Mouse (Mus musculus) hindbrain, embryonic 13.5 days (tissue): ENCODE measurements around the gene Spata17. TPM values are rescaled to one million over a fixed set of nuclear protein-coding genes. Genes with fewer than 3 reads are reported as not detected.
"Not testable (repeated sequence)": the region's sequence is repeated elsewhere in the genome, so short reads cannot be mapped to it uniquely, and the experiment has no call there.

Source experiments
- ATAC-seq: fragments of 200-750 bp; cut with Nextera tagmentation; 2 replicates; pipeline ENCODE4 v1.8.0; 2017; ENCODE audit warnings: moderate TSS enrichment; ENCODE audit not compliant: low FRiP score
- H3K27ac ChIP-seq: fragments of 300-500 bp; sonication (generic); 2 replicates; pipeline ENCODE4 v1.5.1; 2015; ENCODE audit warnings: inconsistent platforms, mild to moderate bottlenecking, moderate library complexity
- H3K27me3 ChIP-seq: fragments of 300-500 bp; sonication (generic); 2 replicates; pipeline ENCODE4 v1.6.1; 2015; ENCODE audit warnings: mild to moderate bottlenecking, inconsistent platforms
- H3K36me3 ChIP-seq: fragments of 300-500 bp; sonication (generic); 2 replicates; pipeline ENCODE4 v1.6.1; 2015; ENCODE audit warnings: mild to moderate bottlenecking, inconsistent platforms
- H3K4me1 ChIP-seq: fragments of 300-500 bp; sonication (generic); replicated peaks from 2 replicates; pipeline ENCODE4 v1.6.1; 2015; ENCODE audit warnings: inconsistent platforms
- H3K4me2 ChIP-seq: fragments of 300-500 bp; sonication (generic); 2 replicates; pipeline ENCODE4 v1.6.1; 2015; ENCODE audit warnings: inconsistent platforms, mild to moderate bottlenecking, moderate library complexity
- H3K4me3 ChIP-seq: fragments of 300-500 bp; sonication (generic); 2 replicates; pipeline ENCODE4 v1.5.1; 2015; ENCODE audit warnings: mild to moderate bottlenecking, inconsistent platforms
- H3K9ac ChIP-seq: fragments of 300-500 bp; sonication (generic); 2 replicates; pipeline ENCODE4 v1.6.1; 2015; ENCODE audit warnings: mild to moderate bottlenecking, inconsistent platforms
- H3K9me3 ChIP-seq: fragments of 300-500 bp; sonication (generic); 2 replicates; pipeline ENCODE4 v1.6.1; 2016; ENCODE audit warnings: inconsistent platforms
- WGBS: fragments of 180-500 bp; shearing (Covaris S2); methylation state at CpG from one replicate; pipeline ENCODE4 v1.1.7; 2015; 5-methylcytosine and 5-hydroxymethylcytosine counted together
- polyA plus RNA-seq: library from polyadenylated mRNA; unstranded; fragments of >200 nt; fragmentation: Nextera tagmentation; extraction: Ambion mirVana; gene quantifications from 2 replicates; pipeline ENCODE4 v1.2.1, GENCODE M21; 2015

Spata17 gene
- polyA plus RNA-seq, 1 experiment from 2014 or later, result 3.0 TPM

DNA sequence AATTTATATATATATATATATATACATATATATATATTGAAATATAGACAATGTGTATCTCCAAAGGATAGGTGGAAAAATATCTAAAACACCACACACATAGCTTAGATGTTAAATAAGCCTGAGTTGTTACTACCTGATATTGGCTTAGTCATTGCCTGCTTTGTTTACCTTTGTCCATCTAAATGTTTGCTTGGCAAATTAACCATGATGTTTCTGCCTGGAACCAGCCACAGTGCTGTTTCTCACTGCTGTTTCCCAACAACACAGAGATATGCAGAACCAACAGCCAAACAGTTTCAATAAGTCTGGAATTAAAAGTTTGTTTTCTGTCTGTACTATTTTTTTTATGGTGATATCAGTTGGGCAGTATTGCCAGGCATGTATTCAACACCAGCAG is 59.6 kb downstream of the Spata17 start:
- no peak overlapping the region for H3K4me3 ChIP-seq
- no peak for ATAC-seq
- H3K4me1 ChIP-seq, result peaks cover 7% of the 10 kb centered on the region; the same call in 1 of the 2 replicates
- no peak overlapping the region for H3K9ac ChIP-seq
- no peak overlapping the region for H3K27ac ChIP-seq
- H3K27me3 ChIP-seq, result no peaks in the 10 kb centered on the region
- H3K36me3 ChIP-seq, result no peaks in the 10 kb centered on the region
- H3K9me3 ChIP-seq, result no peaks in the 10 kb centered on the region
- no peak overlapping the region for H3K4me2 ChIP-seq

DNA sequence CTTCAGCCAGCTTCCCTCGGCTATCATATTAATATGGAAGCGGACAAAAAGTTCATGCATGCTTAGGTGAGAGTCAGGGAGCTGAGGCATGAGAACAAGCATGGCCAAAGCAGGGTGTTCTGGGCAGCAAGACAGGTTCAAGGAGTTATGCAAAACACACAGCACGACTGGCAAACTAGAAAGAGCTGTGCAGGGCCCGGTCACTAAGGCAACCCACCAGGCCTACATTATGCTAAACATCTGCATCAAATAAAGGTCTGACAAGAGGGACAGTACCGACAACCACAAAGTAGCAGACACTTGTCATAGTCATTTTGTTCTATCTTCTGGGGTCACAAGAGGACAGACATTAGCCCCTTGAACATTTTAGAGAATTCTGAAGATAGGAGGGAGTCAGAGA is 61.6 kb downstream of the Spata17 start:
- H3K27ac ChIP-seq, result no peak overlapping the region
- no peak overlapping the region for H3K4me2 ChIP-seq
- no peak overlapping the region for H3K9ac ChIP-seq
- H3K9me3 ChIP-seq, result no peaks in the 10 kb centered on the region
- H3K4me1 ChIP-seq, result peaks cover 7% of the 10 kb centered on the region; the same call in 1 of the 2 replicates
- ATAC-seq, result no peak
- no peak overlapping the region for H3K4me3 ChIP-seq
- H3K27me3 ChIP-seq, result no peaks in the 10 kb centered on the region
- WGBS, result 49% methylated on average over 5 of the region's 5 CpGs
- no peaks in the 10 kb centered on the region for H3K36me3 ChIP-seq

DNA sequence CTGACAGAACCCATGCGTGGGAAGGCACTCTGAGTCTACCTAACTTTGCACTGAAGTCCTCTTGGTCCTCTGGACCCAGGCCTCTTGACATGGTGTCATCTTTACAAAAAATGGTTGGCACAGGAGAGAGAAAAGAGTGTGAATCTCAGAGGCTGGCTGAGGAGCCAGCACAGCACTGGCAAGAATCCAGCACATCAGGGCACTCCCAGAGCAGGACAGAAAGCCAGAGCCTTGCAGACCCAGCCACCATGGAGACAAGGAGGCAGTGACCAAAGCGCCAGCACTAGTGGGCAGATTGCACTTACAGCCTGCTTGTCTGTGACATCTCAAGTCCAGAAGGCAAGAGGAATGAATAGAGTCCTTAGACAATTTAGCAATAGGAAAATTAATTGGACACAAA is 62.7 kb downstream of the Spata17 start:
- H3K36me3 ChIP-seq, result no peaks in the 10 kb centered on the region
- no peak overlapping the region for H3K27ac ChIP-seq
- no peak overlapping the region for H3K4me3 ChIP-seq
- ATAC-seq, result no peak
- no peak overlapping the region for H3K4me2 ChIP-seq
- H3K9ac ChIP-seq, result no peak overlapping the region
- H3K9me3 ChIP-seq, result no peaks in the 10 kb centered on the region
- H3K27me3 ChIP-seq, result no peaks in the 10 kb centered on the region
- WGBS, result 93% methylated on average over 2 of the region's 2 CpGs
- peaks cover 7% of the 10 kb centered on the region; the same call in 1 of the 2 replicates for H3K4me1 ChIP-seq

GRCm38 (mm10) chr1:187142984-187143383 is 72.3 kb downstream of the Spata17 start:
- ATAC-seq, result no peak
- WGBS, result 74% methylated on average over 8 of the region's 8 CpGs
- no peaks in the 10 kb centered on the region for H3K36me3 ChIP-seq

DNA sequence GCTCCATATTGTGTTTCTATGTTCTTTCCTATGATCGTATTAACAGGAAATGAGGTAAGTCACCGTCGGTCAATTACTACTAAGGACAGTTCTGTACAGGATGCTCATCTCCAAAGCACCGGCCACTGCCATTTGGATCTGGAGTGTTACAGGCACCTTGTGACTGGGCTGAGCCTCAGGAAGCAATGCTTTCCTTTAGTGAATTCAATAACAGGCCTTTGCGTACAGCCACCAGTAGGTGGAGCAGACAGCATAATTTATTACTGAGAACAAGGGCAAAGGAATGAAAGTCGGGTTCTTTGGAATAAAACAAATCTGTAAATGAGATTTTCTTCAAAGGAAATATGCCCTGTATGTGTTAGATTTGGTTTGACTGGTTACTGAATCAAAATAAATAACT is 77.8 kb downstream of the Spata17 start:
- no peak overlapping the region for H3K9ac ChIP-seq
- H3K9me3 ChIP-seq, result no peaks in the 10 kb centered on the region
- H3K27me3 ChIP-seq, result no peaks in the 10 kb centered on the region
- WGBS, result 40% methylated on average over 6 of the region's 6 CpGs
- H3K4me1 ChIP-seq, result no peaks in the 10 kb centered on the region
- no peak for ATAC-seq
- no peak overlapping the region for H3K4me3 ChIP-seq
- no peak overlapping the region for H3K27ac ChIP-seq
- no peak overlapping the region for H3K4me2 ChIP-seq
- H3K36me3 ChIP-seq, result no peaks in the 10 kb centered on the region

More at GRCm38 (mm10) chr1:187142984-187143383, 72.3 kb downstream of the Spata17 start:
- Histone ChIP-seq H3K4me2 (no peak overlapping the region), H3K4me1 (0 out of 2 replicates have a peak, but pooled peaks cover 7% of the 10 kb centered on the region), H3K9ac (no peak overlapping the region), H3K9me3 (no peaks in the 10 kb centered on the region), H3K27me3 (no peaks in the 10 kb centered on the region), H3K27ac (no peak overlapping the region), H3K4me3 (no peak overlapping the region)

- Histone ChIP-seq H3K27ac (no peak overlapping the region), H3K4me3 (no peak overlapping the region), H3K4me1 (no peaks in the 10 kb centered on the region), H3K4me2 (no peak overlapping the region), H3K9me3 (no peaks in the 10 kb centered on the region), H3K36me3 (no peaks in the 10 kb centered on the region), H3K9ac (no peak overlapping the region), H3K27me3 (no peaks in the 10 kb centered on the region)
- no peak for ATAC-seq
- 69% methylated on average over 6 of the region's 6 CpGs for WGBS
These were observed 79.4 kb downstream of the Spata17 start for GRCm38 (mm10) chr1:187135887-187136286.

GRCm38 (mm10) chr1:187133841-187134240 is 81.4 kb downstream of the Spata17 start:
- H3K36me3 ChIP-seq, result no peaks in the 10 kb centered on the region
- no peak overlapping the region for H3K4me2 ChIP-seq
- H3K4me3 ChIP-seq, result no peak overlapping the region
- no peak overlapping the region for H3K9ac ChIP-seq
- H3K27me3 ChIP-seq, result no peaks in the 10 kb centered on the region
- ATAC-seq, result no peak
- no peaks in the 10 kb centered on the region for H3K4me1 ChIP-seq
- 59% methylated on average over 6 of the region's 6 CpGs for WGBS
- H3K9me3 ChIP-seq, result no peaks in the 10 kb centered on the region
- H3K27ac ChIP-seq, result no peak overlapping the region

GRCm38 (mm10) chr1:187132348-187132747 is 82.9 kb downstream of the Spata17 start:
- Histone ChIP-seq H3K36me3 (no peaks in the 10 kb centered on the region), H3K9ac (no peak overlapping the region), H3K4me3 (no peak overlapping the region), H3K4me2 (no peak overlapping the region), H3K9me3 (no peaks in the 10 kb centered on the region), H3K27me3 (no peaks in the 10 kb centered on the region), H3K4me1 (no peaks in the 10 kb centered on the region), H3K27ac (no peak overlapping the region)
- ATAC-seq, result no peak
- 84% methylated on average over 4 of the region's 4 CpGs for WGBS

GRCm38 (mm10) chr1:187127548-187127947 is 87.7 kb downstream of the Spata17 start:
- H3K4me3 ChIP-seq, H3K9me3 ChIP-seq, H3K27me3 ChIP-seq, H3K36me3 ChIP-seq, H3K4me1 ChIP-seq, H3K27ac ChIP-seq, H3K9ac ChIP-seq, H3K4me2 ChIP-seq, ATAC-seq: not testable (repeated sequence)
- WGBS, result 89% methylated on average over 2 of the region's 2 CpGs

- Histone ChIP-seq H3K4me3 (no peak overlapping the region), H3K4me2 (no peak overlapping the region), H3K36me3 (no peaks in the 10 kb centered on the region), H3K9me3 (no peaks in the 10 kb centered on the region), H3K27me3 (0 out of 2 replicates have a peak, but pooled peaks cover 2% of the 10 kb centered on the region), H3K9ac (no peak overlapping the region), H3K4me1 (peaks cover 4% of the 10 kb centered on the region; the same call in 1 of the 2 replicates), H3K27ac (no peak overlapping the region)
- no peak for ATAC-seq
- WGBS, result 85% methylated on average over 11 of the region's 11 CpGs
These were observed 89.5 kb downstream of the Spata17 start for GRCm38 (mm10) chr1:187125733-187126132.

- H3K4me3 ChIP-seq, result no peak overlapping the region
- H3K27me3 ChIP-seq, result 0 out of 2 replicates have a peak, but pooled peaks cover 2% of the 10 kb centered on the region
- H3K9ac ChIP-seq, result no peak overlapping the region
- no peak for ATAC-seq
- no peak overlapping the region for H3K4me2 ChIP-seq
- no peak overlapping the region for H3K27ac ChIP-seq
- no peaks in the 10 kb centered on the region for H3K36me3 ChIP-seq
- H3K9me3 ChIP-seq, result no peaks in the 10 kb centered on the region
- WGBS, result 85% methylated on average over 3 of the region's 3 CpGs
- H3K4me1 ChIP-seq, result peaks cover 4% of the 10 kb centered on the region; the same call in 1 of the 2 replicates
These were observed 90.3 kb downstream of the Spata17 start for GRCm38 (mm10) chr1:187124967-187125366.

- Histone ChIP-seq H3K4me3 (no peak overlapping the region), H3K36me3 (no peaks in the 10 kb centered on the region), H3K9ac (no peak overlapping the region), H3K9me3 (no peaks in the 10 kb centered on the region), H3K27ac (no peak overlapping the region), H3K4me1 (peaks cover 4% of the 10 kb centered on the region; the same call in 1 of the 2 replicates), H3K27me3 (0 out of 2 replicates have a peak, but pooled peaks cover 2% of the 10 kb centered on the region), H3K4me2 (no peak overlapping the region)
- WGBS, result 97% methylated on average over 6 of the region's 6 CpGs
- ATAC-seq, result no peak
These were observed 96.0 kb downstream of the Spata17 start for GRCm38 (mm10) chr1:187119300-187119699.

DNA sequence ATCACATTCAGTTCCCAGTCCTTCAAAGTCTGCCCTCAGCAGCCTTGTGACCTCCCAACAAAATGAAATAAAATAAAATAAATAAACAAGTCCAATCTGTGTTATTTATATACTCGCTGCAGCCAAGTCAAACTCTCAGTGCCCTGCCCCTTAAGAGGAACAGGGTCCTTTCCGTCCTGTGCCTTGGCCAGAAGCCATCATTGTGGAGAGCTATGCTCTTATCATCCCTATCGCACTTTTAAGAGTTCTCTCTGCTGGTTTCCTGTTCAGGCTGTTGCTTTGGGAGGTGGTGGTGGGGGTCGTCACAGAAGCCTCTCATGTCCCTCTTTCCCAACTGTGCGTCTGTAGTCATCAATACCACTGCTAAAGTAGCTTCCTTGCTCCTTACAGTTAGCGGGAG is 97.2 kb downstream of the Spata17 start:
- WGBS, result 87% methylated on average over 6 of the region's 6 CpGs
- no peaks in the 10 kb centered on the region for H3K9me3 ChIP-seq
- H3K4me3 ChIP-seq, result no peak overlapping the region
- no peaks in the 10 kb centered on the region for H3K36me3 ChIP-seq
- no peak overlapping the region for H3K4me2 ChIP-seq
- no peak for ATAC-seq
- H3K9ac ChIP-seq, result no peak overlapping the region
- 0 out of 2 replicates have a peak, but pooled peaks cover 2% of the 10 kb centered on the region for H3K27me3 ChIP-seq
- no peak overlapping the region for H3K27ac ChIP-seq
- peaks cover 4% of the 10 kb centered on the region; the same call in 1 of the 2 replicates for H3K4me1 ChIP-seq
